Mouse (Mus musculus) hindbrain, embryonic 11.5 days (tissue): ENCODE measurements at regions not wholly inside any gene's neighbourhood (a gene's known extent, or its start where the extent isn't known, plus 50 kb on each side); places are given as distances from the start of the nearest gene placed in this dataset.
A peak's percentile ranks its signal among the peaks of the same experiment; 100 is the strongest.

Experiments used
- ATAC-seq: fragments of 200-750 bp; cut with Nextera tagmentation; 2 replicates; pipeline ENCODE4 v1.8.0; 2017; ENCODE audit warnings: mild to moderate bottlenecking, moderate TSS enrichment, moderate library complexity; ENCODE audit not compliant: low FRiP score
- DNase-seq: peaks from one replicate; pipeline ENCODE4 v3.0.0-alpha.2; 2015; ENCODE audit warnings: low spot score
- H3K27ac ChIP-seq: fragments of 300-500 bp; sonication (generic); 2 replicates; pipeline ENCODE4 v1.5.1; 2014; ENCODE audit warnings: mild to moderate bottlenecking, low read depth, low read length
- H3K27me3 ChIP-seq: fragments of 300-500 bp; sonication (generic); 2 replicates; pipeline ENCODE4 v1.6.1; 2014; ENCODE audit warnings: mild to moderate bottlenecking, low read length, moderate library complexity, mixed read lengths; ENCODE audit not compliant: control insufficient read depth, insufficient read depth
- H3K36me3 ChIP-seq: fragments of 300-500 bp; sonication (generic); 2 replicates; pipeline ENCODE4 v1.6.1; 2014; ENCODE audit warnings: mild to moderate bottlenecking, low read length, moderate library complexity, mixed read lengths; ENCODE audit not compliant: control insufficient read depth, insufficient read depth
- H3K4me1 ChIP-seq: fragments of 300-500 bp; sonication (generic); replicated peaks from 2 replicates; pipeline ENCODE4 v1.6.1; 2014; ENCODE audit warnings: low read length, mixed read lengths; ENCODE audit not compliant: control insufficient read depth, insufficient read depth
- H3K4me2 ChIP-seq: fragments of 300-500 bp; sonication (generic); replicated peaks from 2 replicates; pipeline ENCODE4 v1.6.1; 2014; ENCODE audit warnings: mild to moderate bottlenecking, low read depth, low read length
- H3K4me3 ChIP-seq: fragments of 300-500 bp; sonication (generic); 2 replicates; pipeline ENCODE4 v1.5.1; 2014; ENCODE audit warnings: low read depth, low read length
- H3K9ac ChIP-seq: fragments of 300-500 bp; sonication (generic); 2 replicates; pipeline ENCODE4 v1.6.1; 2014; ENCODE audit warnings: low read depth, low read length
- H3K9me3 ChIP-seq: fragments of 300-500 bp; sonication (generic); 2 replicates; pipeline ENCODE4 v1.6.1; 2016; ENCODE audit warnings: low read length; ENCODE audit not compliant: control insufficient read depth
- WGBS: fragments of 180-500 bp; shearing (Covaris S2); extraction: QIAGEN DNeasy Blood & Tissue Kit; methylation state at CpG from one replicate; pipeline ENCODE4 v1.1.7; 2014; 5-methylcytosine and 5-hydroxymethylcytosine counted together

DNA sequence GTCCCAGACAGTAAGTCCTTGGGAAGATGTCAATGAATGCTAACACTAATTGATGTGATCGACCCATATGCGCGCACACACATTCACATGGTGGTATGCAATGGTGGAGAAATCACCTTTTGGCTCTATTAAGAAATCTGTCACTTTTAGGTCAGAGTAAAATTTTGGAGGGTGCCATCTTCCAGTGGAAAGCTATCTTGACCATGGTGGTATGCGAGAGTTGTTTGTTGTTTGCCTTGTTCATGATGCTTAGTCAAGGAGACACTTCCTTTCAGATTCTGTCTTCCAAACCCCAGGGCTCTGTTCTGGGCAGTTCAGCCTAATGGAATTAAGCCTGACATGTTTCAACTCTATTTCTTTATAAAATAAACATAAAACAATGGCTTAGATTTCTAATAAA is 337.9 kb upstream of the Tmem161b start:
- no peaks in the 10 kb centered on the region for H3K9me3 ChIP-seq
- no peak overlapping the region for H3K4me2 ChIP-seq
- H3K27me3 ChIP-seq, result no peaks in the 10 kb centered on the region
- H3K27ac ChIP-seq, result peak overlapping the region; percentile 79
- DNase-seq (peak; percentile 13), ATAC-seq (no peak)
- H3K4me1 ChIP-seq, result no peaks in the 10 kb centered on the region
- H3K4me3 ChIP-seq, result no peak overlapping the region
- no peaks in the 10 kb centered on the region for H3K36me3 ChIP-seq
- 87% methylated on average over 4 of the region's 4 CpGs for WGBS
- H3K9ac ChIP-seq, result no peak overlapping the region; the same call in 1 of the 2 replicates

DNA sequence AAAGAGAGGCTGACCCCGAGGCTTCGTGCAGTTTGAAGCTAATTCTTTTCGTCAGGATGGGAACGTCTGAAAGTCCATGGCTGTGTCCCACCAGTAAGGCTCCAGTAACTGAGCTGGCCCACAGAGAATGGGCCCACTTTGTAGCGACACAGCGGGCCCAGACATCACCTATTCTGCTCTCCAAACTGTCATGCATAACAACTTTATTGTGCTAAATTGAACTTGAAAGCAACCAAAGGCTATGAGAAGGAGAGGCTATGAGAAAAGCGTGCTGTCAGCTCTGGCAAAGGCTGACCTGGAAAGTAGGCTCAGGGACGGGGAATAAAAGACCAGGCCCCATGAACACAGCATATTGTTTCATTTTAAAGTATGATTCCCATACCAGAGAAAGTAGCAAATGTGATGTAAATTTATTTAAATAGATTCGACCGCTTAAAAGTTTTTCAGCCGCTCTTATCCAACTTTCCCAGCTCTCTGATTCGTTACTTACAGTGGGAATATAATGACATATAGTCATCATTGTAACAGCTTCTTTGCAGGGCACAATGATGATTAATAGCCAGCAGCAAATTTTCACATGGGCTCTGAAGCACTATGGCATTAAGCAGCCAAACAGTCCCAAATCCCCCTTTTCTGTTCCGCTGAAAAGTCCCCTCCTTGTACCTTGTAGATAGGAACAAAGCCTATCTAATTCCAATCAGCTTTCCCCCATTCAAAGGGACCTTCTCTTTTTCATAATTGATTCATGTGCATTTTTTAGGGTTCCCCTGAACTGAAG is 337.1 kb upstream of the Tmem161b start:
- no peak overlapping the region for H3K4me2 ChIP-seq
- H3K9ac ChIP-seq, result no peak overlapping the region; the same call in 1 of the 2 replicates
- H3K27me3 ChIP-seq, result no peaks in the 10 kb centered on the region
- H3K9me3 ChIP-seq, result no peaks in the 10 kb centered on the region
- no peaks in the 10 kb centered on the region for H3K36me3 ChIP-seq
- H3K4me3 ChIP-seq, result no peak overlapping the region
- peak overlapping the region; percentile 79 for H3K27ac ChIP-seq
- H3K4me1 ChIP-seq, result no peaks in the 10 kb centered on the region
- peak; percentile 54 for DNase-seq
- peak; percentile 89 for ATAC-seq
- 29% methylated on average over 13 of the region's 13 CpGs for WGBS

DNA sequence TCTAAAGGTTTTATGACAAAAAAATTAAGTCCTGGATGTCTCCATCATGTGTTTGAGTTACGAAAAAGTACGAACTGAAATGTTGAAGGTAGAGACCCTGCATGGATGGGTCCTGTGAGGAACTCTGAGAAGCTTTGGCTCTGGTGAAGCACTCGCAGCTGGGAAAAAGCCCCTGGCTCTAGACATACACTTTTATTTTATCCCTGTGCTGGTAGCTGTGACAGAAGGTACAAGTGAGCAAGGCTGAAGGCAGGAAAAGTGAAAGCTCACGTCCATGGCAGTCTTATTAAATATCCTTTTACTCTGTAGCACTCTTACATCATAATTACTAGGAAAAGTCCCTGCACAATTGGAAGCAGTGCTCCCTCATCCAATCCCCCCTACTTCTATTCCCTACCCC is 336.4 kb upstream of the Tmem161b start:
- H3K9me3 ChIP-seq, result no peaks in the 10 kb centered on the region
- H3K4me1 ChIP-seq, result no peaks in the 10 kb centered on the region
- H3K27ac ChIP-seq, result peak overlapping the region; percentile 79
- peak; percentile 19 for DNase-seq
- 72% methylated on average over 4 of the region's 4 CpGs for WGBS
- H3K36me3 ChIP-seq, result no peaks in the 10 kb centered on the region
- no peaks in the 10 kb centered on the region for H3K27me3 ChIP-seq
- H3K4me2 ChIP-seq, result no peak overlapping the region
- no peak overlapping the region for H3K9ac ChIP-seq
- ATAC-seq, result 0 out of 2 replicates have a peak, but pooled peaks have one; percentile 11
- no peak overlapping the region for H3K4me3 ChIP-seq

DNA sequence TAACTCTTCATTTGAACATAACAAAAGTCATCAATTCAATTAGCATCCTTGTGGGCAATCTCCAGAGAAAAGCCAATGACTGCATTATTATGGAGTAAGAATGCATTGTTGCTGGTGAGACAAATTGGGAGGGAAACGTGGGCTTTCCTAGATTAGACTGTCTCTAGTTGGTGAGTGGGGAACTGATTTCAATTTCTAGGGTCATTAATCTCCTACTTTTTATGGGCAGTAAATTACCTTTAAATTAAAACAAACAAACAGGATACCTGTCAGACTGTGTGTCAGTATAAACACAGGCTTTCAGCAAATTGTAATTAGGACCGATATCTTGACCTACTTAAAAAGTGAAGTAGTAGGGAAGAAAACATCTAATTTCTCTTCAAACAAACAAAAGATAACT is 307.4 kb upstream of the Tmem161b start:
- Histone ChIP-seq H3K27ac (no peak overlapping the region), H3K4me3 (no peak overlapping the region), H3K4me1 (no peaks in the 10 kb centered on the region), H3K36me3 (no peaks in the 10 kb centered on the region), H3K4me2 (no peak overlapping the region), H3K9ac (no peak overlapping the region), H3K27me3 (no peaks in the 10 kb centered on the region), H3K9me3 (no peaks in the 10 kb centered on the region)
- 76% methylated on average over 2 of the region's 2 CpGs for WGBS
- ATAC-seq (no peak), DNase-seq (no peak)

DNA sequence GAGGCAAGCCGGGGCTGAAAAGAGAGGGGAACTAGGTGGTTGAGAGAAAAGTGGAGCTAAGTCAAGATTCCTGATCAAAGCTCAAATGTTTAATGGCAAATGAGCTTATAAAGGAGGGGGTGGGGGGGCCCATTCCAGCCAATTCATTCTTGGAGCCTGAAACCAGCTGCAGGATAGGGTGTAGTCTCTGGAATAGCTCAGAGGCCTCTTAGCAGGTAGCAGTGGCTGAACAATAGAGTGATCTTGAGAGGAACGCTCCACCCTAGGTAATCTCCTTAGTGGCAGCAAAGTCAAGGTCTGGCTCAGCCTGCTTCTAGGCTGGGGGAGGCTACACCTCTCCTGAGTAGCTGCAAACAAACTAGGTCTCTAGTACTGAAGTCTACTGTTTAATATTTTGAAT is 289.3 kb upstream of the Tmem161b start:
- Histone ChIP-seq H3K4me1 (no peaks in the 10 kb centered on the region), H3K27me3 (no peaks in the 10 kb centered on the region), H3K9me3 (no peaks in the 10 kb centered on the region), H3K27ac (no peak overlapping the region), H3K36me3 (no peaks in the 10 kb centered on the region), H3K4me3 (no peak overlapping the region), H3K4me2 (no peak overlapping the region), H3K9ac (no peak overlapping the region)
- WGBS, result 68% methylated on average over 2 of the region's 2 CpGs
- ATAC-seq (no peak), DNase-seq (no peak)

DNA sequence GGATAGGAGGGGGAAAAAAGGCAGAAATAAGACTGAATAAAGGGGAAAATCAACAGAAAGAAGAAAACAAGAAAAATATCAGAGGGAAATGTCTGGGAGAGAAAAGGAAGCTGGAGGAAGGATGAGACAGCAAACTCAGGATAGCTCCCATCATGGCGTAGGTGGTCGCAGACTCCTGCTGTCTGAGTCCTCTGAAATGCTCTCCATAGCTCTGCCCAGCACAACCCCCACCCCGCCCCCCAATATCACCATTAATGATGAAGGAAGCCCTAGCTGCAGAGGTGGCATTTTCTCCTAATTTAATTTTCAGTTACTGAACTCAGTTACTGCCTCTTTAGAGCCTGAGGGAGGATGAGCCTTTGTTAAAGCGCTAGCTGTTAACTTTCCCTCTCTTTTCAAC is 275.6 kb upstream of the Tmem161b start:
- no peak for ATAC-seq

DNA sequence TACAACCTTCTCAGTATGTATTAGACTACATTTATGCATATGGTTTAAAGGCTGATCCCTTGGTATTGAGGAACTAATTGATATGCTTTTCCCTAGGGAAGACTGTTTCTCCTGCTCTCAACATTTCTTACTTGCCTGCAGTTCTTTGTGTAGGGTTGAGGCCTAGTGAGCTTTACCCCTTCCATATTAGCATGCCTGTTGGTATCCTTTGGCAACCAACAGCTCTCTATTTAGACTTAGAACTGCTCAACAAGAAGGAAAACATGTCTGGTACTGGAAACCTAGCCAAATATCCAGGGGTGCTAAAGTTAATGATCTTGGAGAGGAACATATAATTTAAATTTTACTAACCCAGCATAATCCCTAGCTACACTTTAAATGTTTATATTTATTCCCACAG is 270.9 kb upstream of the Tmem161b start:
- H3K36me3 ChIP-seq, result no peaks in the 10 kb centered on the region
- H3K27me3 ChIP-seq, result no peaks in the 10 kb centered on the region
- no peak overlapping the region for H3K4me3 ChIP-seq
- ATAC-seq (no peak), DNase-seq (no peak)
- no peak overlapping the region for H3K9ac ChIP-seq
- no peaks in the 10 kb centered on the region for H3K4me1 ChIP-seq
- no peaks in the 10 kb centered on the region for H3K9me3 ChIP-seq
- no peak overlapping the region for H3K4me2 ChIP-seq
- no peak overlapping the region for H3K27ac ChIP-seq

More for the DNA sequence above, 275.6 kb upstream of the Tmem161b start:
- DNase-seq, result no peak
- no peaks in the 10 kb centered on the region for H3K4me1 ChIP-seq
- 83% methylated on average over 4 of the region's 4 CpGs for WGBS
- no peak overlapping the region for H3K9ac ChIP-seq
- H3K36me3 ChIP-seq, result no peaks in the 10 kb centered on the region
- H3K4me2 ChIP-seq, result no peak overlapping the region
- H3K27ac ChIP-seq, result no peak overlapping the region
- no peaks in the 10 kb centered on the region for H3K9me3 ChIP-seq
- no peak overlapping the region for H3K4me3 ChIP-seq
- no peaks in the 10 kb centered on the region for H3K27me3 ChIP-seq

DNA sequence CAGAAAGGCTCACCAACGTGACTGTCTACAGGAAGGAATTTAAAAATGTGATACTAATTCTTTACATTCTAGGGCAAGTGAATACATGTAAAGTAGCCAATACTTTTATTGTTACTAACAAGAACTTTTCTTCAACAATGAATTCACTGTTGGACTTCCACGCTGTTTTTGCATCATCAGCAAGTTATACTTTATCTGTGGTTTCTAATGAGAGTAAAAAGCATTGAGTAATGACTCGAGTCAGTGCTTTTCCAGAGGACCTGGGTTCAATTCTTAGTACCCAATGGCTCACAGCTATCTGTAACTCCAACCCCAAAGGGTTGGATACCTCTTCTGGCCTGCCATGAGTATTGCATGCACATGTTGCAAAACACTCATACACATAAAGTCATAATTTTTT is 270.3 kb upstream of the Tmem161b start:
- DNase-seq, result no peak
- no peaks in the 10 kb centered on the region for H3K4me1 ChIP-seq
- H3K36me3 ChIP-seq, result no peaks in the 10 kb centered on the region
- H3K27me3 ChIP-seq, result no peaks in the 10 kb centered on the region
- 87% methylated on average over 3 of the region's 3 CpGs for WGBS
- no peak overlapping the region for H3K4me3 ChIP-seq
- H3K9ac ChIP-seq, result no peak overlapping the region
- H3K4me2 ChIP-seq, result no peak overlapping the region
- no peaks in the 10 kb centered on the region for H3K9me3 ChIP-seq
- H3K27ac ChIP-seq, result no peak overlapping the region
- ATAC-seq, result no peak

DNA sequence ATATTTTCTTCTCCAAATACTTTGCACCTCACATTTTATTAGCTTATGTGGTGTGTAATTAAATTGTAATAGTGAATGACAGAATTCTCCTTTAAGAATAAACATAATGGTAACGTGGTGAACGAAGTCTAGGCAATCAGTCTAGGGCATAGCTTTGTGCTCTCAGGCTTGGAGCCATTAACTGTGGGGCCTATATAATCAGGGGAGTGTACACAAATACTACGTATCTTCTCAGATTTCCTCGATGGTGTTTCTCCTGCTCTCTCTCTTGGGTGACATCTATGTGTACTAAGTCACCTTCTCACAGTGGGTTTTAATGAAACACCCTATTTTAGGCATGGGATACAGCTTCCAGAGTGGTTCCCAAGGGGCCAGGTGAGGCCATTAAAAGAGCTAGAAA is 269.7 kb upstream of the Tmem161b start:
- no peak for DNase-seq
- Histone ChIP-seq H3K4me2 (no peak overlapping the region), H3K27ac (no peak overlapping the region), H3K4me1 (no peaks in the 10 kb centered on the region), H3K4me3 (no peak overlapping the region), H3K27me3 (no peaks in the 10 kb centered on the region), H3K9me3 (no peaks in the 10 kb centered on the region), H3K36me3 (no peaks in the 10 kb centered on the region), H3K9ac (no peak overlapping the region)
- ATAC-seq, result no peak
- WGBS, result 87% methylated on average over 4 of the region's 4 CpGs
